Mouse (Mus musculus) adrenal gland, postnatal 4 days (tissue): Measurements from ENCODE around the gene Gm26897. TPM values are rescaled to one million over a fixed set of nuclear protein-coding genes. Genes with fewer than 3 reads are reported as not detected.

Experiments
- DNase-seq, 2 experiments: peaks; one replicate each; pipeline ENCODE4 v3.0.0; 2021 to 2022; ENCODE audit warnings: low spot score in 2 of 2, mixed read lengths in 2 of 2
- total RNA-seq, 2 experiments: library from RNA; stranded (reverse); gene quantifications; 2 replicates each; pipeline ENCODE4 v1.2.3; 2021

Gene Gm26897
- total RNA-seq, 2 experiments from 2014 or later: not detected

- no peak for DNase-seq
Measured at GRCm38 (mm10) chr5:111749599-111749998, 15.9 kb downstream of the Gm26897 start.

- DNase-seq: no peak
Measured at GRCm38 (mm10) chr5:111750092-111750491, 16.4 kb downstream of the Gm26897 start.

GRCm38 (mm10) chr5:111754484-111755139, 20.9 kb downstream of the Gm26897 start:
- no peak for DNase-seq

GRCm38 (mm10) chr5:111755330-111755729, 21.6 kb downstream of the Gm26897 start:
- DNase-seq: no peak

GRCm38 (mm10) chr5:111760721-111761480, 27.2 kb downstream of the Gm26897 start:
- DNase-seq: no peak

- no peak for DNase-seq
Measured at GRCm38 (mm10) chr5:111761574-111761973, 27.9 kb downstream of the Gm26897 start.

GRCm38 (mm10) chr5:111762085-111762484, 28.4 kb downstream of the Gm26897 start:
- no peak for DNase-seq

- no peak for DNase-seq
Measured at GRCm38 (mm10) chr5:111765671-111766290, 32.1 kb downstream of the Gm26897 start.

- no peak for DNase-seq
Measured at GRCm38 (mm10) chr5:111766696-111767095, 33.0 kb downstream of the Gm26897 start.

GRCm38 (mm10) chr5:111770266-111770665, 36.5 kb downstream of the Gm26897 start:
- no peak for DNase-seq

GRCm38 (mm10) chr5:111772127-111772526, 38.4 kb downstream of the Gm26897 start:
- DNase-seq: no peak

GRCm38 (mm10) chr5:111772591-111773406, 39.1 kb downstream of the Gm26897 start:
- DNase-seq: no peak

GRCm38 (mm10) chr5:111773407-111773733, 39.6 kb downstream of the Gm26897 start:
- no peak for DNase-seq

- DNase-seq: no peak
Measured at GRCm38 (mm10) chr5:111776246-111776645, 42.5 kb downstream of the Gm26897 start.

- no peak for DNase-seq
Measured at GRCm38 (mm10) chr5:111778093-111778492, 44.4 kb downstream of the Gm26897 start.

GRCm38 (mm10) chr5:111779776-111780485, 46.2 kb downstream of the Gm26897 start:
- no peak for DNase-seq
